Mouse (Mus musculus) neural tube, embryonic 11.5 days (tissue): ENCODE measurements at regions not wholly inside any gene's neighbourhood (a gene's known extent, or its start where the extent isn't known, plus 50 kb on each side); places are given as distances from the start of the nearest gene placed in this dataset.

Experiments
- ATAC-seq: fragments of 200-750 bp; cut with Nextera tagmentation; 2 replicates; pipeline ENCODE4 v1.8.0; 2017; ENCODE audit warnings: moderate number of reproducible peaks, mild to moderate bottlenecking, moderate TSS enrichment, moderate library complexity; ENCODE audit not compliant: insufficient read depth, low FRiP score, low TSS enrichment
- DNase-seq: peaks from one replicate; pipeline ENCODE4 v3.0.0-alpha.2; 2015; ENCODE audit warnings: low spot score
- H3K27ac ChIP-seq: fragments of 300-500 bp; sonication (generic); 2 replicates; pipeline ENCODE4 v1.5.1; 2014; ENCODE audit warnings: low read depth, mild to moderate bottlenecking, low read length
- H3K27me3 ChIP-seq: fragments of 300-500 bp; sonication (generic); 2 replicates; pipeline ENCODE4 v1.6.1; 2014; ENCODE audit warnings: mild to moderate bottlenecking, low read length, mixed read lengths; ENCODE audit not compliant: control insufficient read depth, insufficient read depth
- H3K36me3 ChIP-seq: fragments of 300-500 bp; sonication (generic); 2 replicates; pipeline ENCODE4 v1.6.1; 2014; ENCODE audit warnings: mild to moderate bottlenecking, low read length, moderate library complexity, mixed read lengths; ENCODE audit not compliant: control insufficient read depth, insufficient read depth
- H3K4me1 ChIP-seq: fragments of 300-500 bp; sonication (generic); 2 replicates; pipeline ENCODE4 v1.6.1; 2014; ENCODE audit warnings: low read length, mixed read lengths; ENCODE audit not compliant: control insufficient read depth, insufficient read depth
- H3K4me2 ChIP-seq: fragments of 300-500 bp; sonication (generic); 2 replicates; pipeline ENCODE4 v1.6.1; 2014; ENCODE audit warnings: low read depth, mild to moderate bottlenecking, moderate library complexity
- H3K4me3 ChIP-seq: fragments of 300-500 bp; sonication (generic); 2 replicates; pipeline ENCODE4 v1.5.1; 2014; ENCODE audit warnings: low read depth, low read length
- H3K9ac ChIP-seq: fragments of 300-500 bp; sonication (generic); 2 replicates; pipeline ENCODE4 v1.6.1; 2014; ENCODE audit warnings: mild to moderate bottlenecking, low read length
- H3K9me3 ChIP-seq: fragments of 300-500 bp; sonication (generic); 2 replicates; pipeline ENCODE4 v1.6.1; 2016; ENCODE audit warnings: low read length; ENCODE audit not compliant: control insufficient read depth
- WGBS: fragments of 180-500 bp; shearing (Covaris S2); extraction: QIAGEN DNeasy Blood & Tissue Kit; methylation state at CpG from one replicate; pipeline ENCODE4 v1.1.7; 2014; 5-methylcytosine and 5-hydroxymethylcytosine counted together

DNA sequence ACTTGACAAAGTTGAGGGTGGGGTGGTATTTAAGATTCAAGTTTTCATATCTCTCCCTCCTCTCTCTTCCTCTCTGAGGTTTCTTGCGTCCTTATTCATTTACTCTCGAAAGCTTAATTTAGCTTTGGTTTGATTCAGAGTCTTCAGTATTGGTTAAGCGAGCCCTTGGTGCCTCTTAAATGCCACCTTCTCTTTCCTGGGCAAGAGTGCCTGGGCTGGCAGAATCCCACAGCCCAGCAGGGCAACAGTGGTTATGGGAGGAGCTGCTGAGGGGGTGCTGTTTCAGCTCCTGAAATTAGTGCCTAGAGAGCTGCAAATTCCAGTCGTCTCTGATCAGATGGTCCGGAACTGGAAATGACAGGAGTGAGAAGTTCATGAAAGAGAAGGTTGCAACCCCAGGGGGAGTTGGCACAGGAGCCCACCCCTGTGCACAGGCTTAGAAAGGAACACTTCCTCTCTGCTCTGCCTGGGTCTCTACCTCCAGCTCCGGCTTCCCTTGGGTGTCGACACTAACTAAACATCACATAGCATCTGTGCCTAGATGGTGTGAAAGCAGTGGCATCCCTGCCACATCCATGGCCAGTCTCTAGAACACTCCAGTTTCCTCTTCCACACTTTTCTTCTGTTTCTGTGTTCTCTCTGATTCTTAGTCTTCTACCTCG lies 125.2 kb upstream of the Tent5a start:
- no peaks in the 10 kb centered on the region for H3K4me1 ChIP-seq
- H3K36me3 ChIP-seq: no peaks in the 10 kb centered on the region
- H3K27ac ChIP-seq: no peak overlapping the region
- ATAC-seq (no peak), DNase-seq (no peak)
- WGBS: 83% methylated on average over 8 of the region's 8 CpGs
- no peak overlapping the region for H3K4me3 ChIP-seq
- H3K9me3 ChIP-seq: no peaks in the 10 kb centered on the region
- no peaks in the 10 kb centered on the region for H3K27me3 ChIP-seq
- no peak overlapping the region for H3K9ac ChIP-seq
- no peak overlapping the region for H3K4me2 ChIP-seq

DNA sequence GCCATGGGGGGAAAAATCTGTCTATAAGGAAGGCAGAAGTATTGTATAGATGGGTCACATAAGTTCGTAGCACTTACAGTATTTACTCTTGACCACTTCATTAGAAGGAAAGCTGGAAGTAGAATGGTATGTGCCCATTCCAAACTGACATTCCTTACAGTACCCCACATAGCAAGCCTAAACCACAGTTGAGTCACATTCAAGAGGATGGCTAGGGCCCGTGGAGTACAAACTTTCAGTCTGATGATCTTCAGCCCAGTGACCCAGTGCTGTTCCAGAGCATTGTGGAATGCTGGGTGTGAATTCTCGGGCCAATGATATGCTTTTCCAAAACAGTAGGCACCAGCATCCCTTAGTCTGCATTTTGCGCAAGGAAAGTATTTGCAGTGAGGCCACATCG lies 124.2 kb upstream of the Tent5a start:
- Histone ChIP-seq H3K9ac (no peak overlapping the region), H3K4me3 (no peak overlapping the region)

DNA sequence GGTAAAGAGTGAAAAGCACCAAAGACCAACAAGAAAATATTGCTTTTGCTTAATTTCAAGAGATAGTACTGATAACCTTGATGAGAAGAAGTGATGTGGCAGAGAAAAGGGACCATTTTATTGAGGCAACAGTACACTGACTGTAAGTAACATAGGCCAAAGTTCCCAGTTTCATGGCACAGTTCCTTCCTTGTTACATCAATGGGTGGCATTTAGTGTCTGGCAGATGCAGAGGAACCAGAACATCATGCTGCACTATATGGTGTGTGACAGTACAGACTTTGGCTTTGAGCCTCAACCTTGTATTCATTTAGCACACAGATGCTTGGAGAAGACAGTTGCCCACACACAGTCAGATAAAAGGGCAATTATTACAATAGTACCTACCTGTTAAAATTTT lies 123.7 kb upstream of the Tent5a start:
- Histone ChIP-seq H3K4me2 (no peak overlapping the region), H3K4me1 (no peaks in the 10 kb centered on the region), H3K27me3 (no peaks in the 10 kb centered on the region), H3K36me3 (no peaks in the 10 kb centered on the region), H3K4me3 (no peak overlapping the region), H3K9me3 (no peaks in the 10 kb centered on the region), H3K27ac (no peak overlapping the region), H3K9ac (no peak overlapping the region)
- no peak for DNase-seq
- no peak for ATAC-seq

More for the DNA sequence above, 124.2 kb upstream of the Tent5a start:
- H3K4me1 ChIP-seq: no peaks in the 10 kb centered on the region
- H3K9me3 ChIP-seq: no peaks in the 10 kb centered on the region
- H3K27ac ChIP-seq: no peak overlapping the region
- ATAC-seq (no peak), DNase-seq (no peak)
- 93% methylated on average over 5 of the region's 5 CpGs for WGBS
- no peaks in the 10 kb centered on the region for H3K27me3 ChIP-seq
- no peak overlapping the region for H3K4me2 ChIP-seq
- no peaks in the 10 kb centered on the region for H3K36me3 ChIP-seq

DNA sequence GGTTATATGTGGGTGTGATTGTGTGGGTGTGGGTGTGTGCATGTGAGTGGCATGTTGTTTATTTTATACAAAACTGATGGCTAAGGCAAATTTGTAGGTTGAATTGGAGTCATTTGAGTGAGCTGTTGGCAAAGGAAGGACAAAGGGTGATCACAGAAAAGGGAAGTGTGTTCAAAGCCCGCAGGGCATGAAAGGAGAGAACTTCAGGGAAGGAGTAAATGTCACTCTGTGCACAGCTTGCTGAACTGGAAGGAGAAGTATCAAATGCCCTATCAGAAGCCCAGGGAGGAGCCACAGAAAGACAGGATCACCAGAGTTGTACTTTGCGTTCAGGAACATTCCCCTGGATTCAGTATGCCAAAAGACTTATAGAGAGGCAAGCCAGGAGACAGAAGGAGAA lies 122.3 kb upstream of the Tent5a start:
- H3K4me2 ChIP-seq: no peak overlapping the region
- no peaks in the 10 kb centered on the region for H3K4me1 ChIP-seq
- WGBS: 80% methylated on average over 2 of the region's 2 CpGs
- no peaks in the 10 kb centered on the region for H3K27me3 ChIP-seq
- H3K9me3 ChIP-seq: no peaks in the 10 kb centered on the region
- no peak overlapping the region for H3K4me3 ChIP-seq
- DNase-seq (no peak), ATAC-seq (no peak)
- no peak overlapping the region for H3K9ac ChIP-seq
- H3K27ac ChIP-seq: no peak overlapping the region
- H3K36me3 ChIP-seq: no peaks in the 10 kb centered on the region

DNA sequence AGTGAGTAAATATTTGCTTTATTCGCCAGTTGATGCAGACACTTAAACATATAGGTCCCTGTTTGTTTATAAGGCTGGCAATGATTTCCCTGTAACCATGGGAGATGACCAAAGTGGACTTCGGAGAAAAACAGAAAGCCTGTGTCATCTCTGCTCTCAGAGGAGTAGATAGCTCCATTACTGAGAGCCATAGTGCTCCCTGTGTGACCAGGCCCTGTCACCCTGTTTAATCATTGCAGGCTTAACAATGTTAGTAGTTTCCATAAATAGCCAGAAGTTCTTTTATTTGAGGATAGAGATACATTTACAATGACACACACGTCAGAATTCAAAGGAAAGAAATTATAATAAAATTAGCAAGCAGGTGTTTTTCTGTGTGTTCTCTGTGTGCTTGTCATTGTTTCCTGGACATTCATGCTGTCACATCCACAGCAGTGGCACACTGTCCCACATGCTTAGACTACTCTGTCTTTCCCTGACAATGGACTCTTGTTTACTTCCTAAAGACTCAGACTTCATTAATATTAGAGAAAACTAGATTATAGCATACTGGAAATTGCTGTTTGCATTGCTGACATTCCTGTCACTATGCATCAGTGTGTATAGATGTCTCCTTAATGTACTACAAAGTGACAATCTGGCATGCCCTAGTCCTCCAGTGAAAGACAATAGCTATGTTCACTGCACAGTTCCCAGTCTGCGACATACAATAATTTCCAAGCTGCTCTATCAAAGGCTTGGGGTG lies 115.8 kb upstream of the Tent5a start:
- no peak for DNase-seq
- no peak overlapping the region for H3K4me3 ChIP-seq
- WGBS: 74% methylated on average over 4 of the region's 4 CpGs
- H3K36me3 ChIP-seq: no peaks in the 10 kb centered on the region
- H3K9ac ChIP-seq: no peak overlapping the region
- no peak overlapping the region for H3K4me2 ChIP-seq
- no peak overlapping the region for H3K27ac ChIP-seq
- H3K4me1 ChIP-seq: no peaks in the 10 kb centered on the region
- H3K27me3 ChIP-seq: no peaks in the 10 kb centered on the region
- H3K9me3 ChIP-seq: no peaks in the 10 kb centered on the region
- ATAC-seq: no peak

DNA sequence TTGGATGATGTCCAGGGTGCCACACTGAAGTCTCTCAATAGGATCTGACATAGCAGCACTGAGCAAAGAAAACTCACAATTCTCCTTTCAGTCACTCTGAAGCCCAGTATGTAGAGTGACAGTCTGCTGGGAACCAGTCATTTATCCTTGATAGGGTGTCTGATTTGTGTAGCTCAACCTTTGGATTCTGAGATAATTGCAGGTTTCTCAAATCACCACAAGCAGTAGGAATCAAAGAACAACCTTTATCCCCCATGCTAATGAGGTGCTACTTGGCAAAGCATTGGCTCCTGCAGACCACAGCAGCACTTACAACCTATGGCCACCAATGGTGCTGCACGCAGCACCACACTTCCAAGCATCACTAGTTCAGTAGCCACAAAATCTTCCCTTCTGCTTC lies 112.5 kb upstream of the Tent5a start:
- DNase-seq (no peak), ATAC-seq (no peak)
- no peak overlapping the region for H3K27ac ChIP-seq
- no peaks in the 10 kb centered on the region for H3K36me3 ChIP-seq
- H3K4me3 ChIP-seq: no peak overlapping the region
- no peaks in the 10 kb centered on the region for H3K27me3 ChIP-seq
- H3K9ac ChIP-seq: no peak overlapping the region
- no peaks in the 10 kb centered on the region for H3K9me3 ChIP-seq
- H3K4me1 ChIP-seq: no peaks in the 10 kb centered on the region
- 56% methylated on average over 1 of the region's 1 CpGs for WGBS
- no peak overlapping the region for H3K4me2 ChIP-seq

DNA sequence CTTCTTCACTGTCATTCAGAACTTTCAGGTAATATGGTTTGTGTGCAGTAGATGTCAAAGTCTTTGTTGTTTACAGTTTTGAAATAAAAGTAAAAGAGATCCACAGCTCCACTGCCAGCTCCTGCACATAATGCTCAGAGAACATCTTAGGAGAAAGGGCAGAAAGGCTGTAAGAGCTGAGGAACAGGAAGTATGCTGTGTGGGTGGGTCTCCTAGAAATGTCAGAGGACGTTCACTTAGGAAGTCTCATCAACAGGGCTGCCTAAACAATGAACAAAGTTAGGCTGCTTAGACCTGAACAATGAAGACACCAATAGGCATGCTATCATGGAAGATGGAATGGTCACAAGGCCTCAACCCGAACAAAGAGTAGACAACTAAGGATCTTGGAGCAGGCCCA lies 105.1 kb upstream of the Tent5a start:
- 77% methylated on average over 2 of the region's 2 CpGs for WGBS
- ATAC-seq: no peak
- Histone ChIP-seq H3K4me1 (no peaks in the 10 kb centered on the region), H3K9me3 (no peaks in the 10 kb centered on the region), H3K27ac (no peak overlapping the region), H3K4me3 (no peak overlapping the region), H3K4me2 (no peak overlapping the region), H3K27me3 (no peaks in the 10 kb centered on the region), H3K36me3 (no peaks in the 10 kb centered on the region), H3K9ac (no peak overlapping the region)
- DNase-seq: no peak

DNA sequence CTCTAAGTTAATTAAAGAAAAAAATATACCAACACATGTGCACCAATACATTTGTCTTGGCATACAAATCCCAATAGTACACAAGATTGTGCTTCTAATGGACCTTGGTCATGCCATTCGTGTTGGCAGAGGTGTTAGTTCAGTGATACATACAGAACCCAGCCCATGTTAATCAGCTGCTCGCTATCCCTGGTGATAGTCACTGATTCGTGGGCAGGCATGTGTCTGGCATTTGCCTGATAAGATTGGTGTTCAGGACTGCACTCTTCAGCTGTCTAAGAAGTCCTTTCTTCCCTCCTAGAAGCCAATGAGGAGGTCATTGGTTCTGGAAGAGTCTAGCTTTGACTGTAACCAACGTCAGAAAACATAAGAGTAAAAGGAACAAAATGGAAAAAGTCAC lies 99.7 kb upstream of the Tent5a start:
- no peak for ATAC-seq
- H3K4me3 ChIP-seq: no peak overlapping the region
- no peak for DNase-seq
- H3K36me3 ChIP-seq: no peaks in the 10 kb centered on the region
- H3K27ac ChIP-seq: no peak overlapping the region
- WGBS: 89% methylated on average over 4 of the region's 4 CpGs
- no peaks in the 10 kb centered on the region for H3K4me1 ChIP-seq
- no peaks in the 10 kb centered on the region for H3K27me3 ChIP-seq
- H3K9me3 ChIP-seq: no peaks in the 10 kb centered on the region
- H3K9ac ChIP-seq: no peak overlapping the region
- no peak overlapping the region for H3K4me2 ChIP-seq

DNA sequence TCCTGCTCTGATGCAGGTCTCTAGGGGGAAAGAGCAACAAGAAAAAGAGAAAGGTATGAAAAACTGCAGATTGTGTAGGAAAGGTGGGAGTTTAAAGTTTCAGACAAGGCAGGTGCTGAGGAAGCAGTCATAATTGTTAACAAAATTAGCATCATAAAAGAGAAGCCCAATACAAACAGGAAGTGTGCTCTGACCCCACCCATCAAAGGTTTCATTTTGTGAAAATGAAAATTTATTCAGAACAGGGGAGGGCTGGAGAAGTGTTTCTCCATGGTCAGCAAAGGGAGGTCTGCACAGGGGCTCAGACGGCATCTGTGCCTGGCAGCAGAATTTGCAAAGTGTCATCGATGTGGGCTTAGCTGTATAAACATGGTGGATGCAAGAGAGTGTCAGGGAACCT lies 96.8 kb upstream of the Tent5a start:
- Histone ChIP-seq H3K9ac (no peak overlapping the region), H3K4me1 (no peaks in the 10 kb centered on the region)

More for the DNA sequence above, 96.8 kb upstream of the Tent5a start:
- no peaks in the 10 kb centered on the region for H3K36me3 ChIP-seq
- no peaks in the 10 kb centered on the region for H3K9me3 ChIP-seq
- H3K27me3 ChIP-seq: no peaks in the 10 kb centered on the region
- H3K4me2 ChIP-seq: no peak overlapping the region
- WGBS: 84% methylated on average over 2 of the region's 2 CpGs
- H3K27ac ChIP-seq: no peak overlapping the region
- no peak overlapping the region for H3K4me3 ChIP-seq
- ATAC-seq: no peak
- DNase-seq: no peak
